Mouse (Mus musculus): ENCODE measurements around the gene Fcmr. TPM values are rescaled to one million over a fixed set of nuclear protein-coding genes. Genes with fewer than 3 reads are reported as not detected.

Fcmr gene
- polyA plus RNA-seq, 1 experiment from 2014 or later, result not detected

DNA sequence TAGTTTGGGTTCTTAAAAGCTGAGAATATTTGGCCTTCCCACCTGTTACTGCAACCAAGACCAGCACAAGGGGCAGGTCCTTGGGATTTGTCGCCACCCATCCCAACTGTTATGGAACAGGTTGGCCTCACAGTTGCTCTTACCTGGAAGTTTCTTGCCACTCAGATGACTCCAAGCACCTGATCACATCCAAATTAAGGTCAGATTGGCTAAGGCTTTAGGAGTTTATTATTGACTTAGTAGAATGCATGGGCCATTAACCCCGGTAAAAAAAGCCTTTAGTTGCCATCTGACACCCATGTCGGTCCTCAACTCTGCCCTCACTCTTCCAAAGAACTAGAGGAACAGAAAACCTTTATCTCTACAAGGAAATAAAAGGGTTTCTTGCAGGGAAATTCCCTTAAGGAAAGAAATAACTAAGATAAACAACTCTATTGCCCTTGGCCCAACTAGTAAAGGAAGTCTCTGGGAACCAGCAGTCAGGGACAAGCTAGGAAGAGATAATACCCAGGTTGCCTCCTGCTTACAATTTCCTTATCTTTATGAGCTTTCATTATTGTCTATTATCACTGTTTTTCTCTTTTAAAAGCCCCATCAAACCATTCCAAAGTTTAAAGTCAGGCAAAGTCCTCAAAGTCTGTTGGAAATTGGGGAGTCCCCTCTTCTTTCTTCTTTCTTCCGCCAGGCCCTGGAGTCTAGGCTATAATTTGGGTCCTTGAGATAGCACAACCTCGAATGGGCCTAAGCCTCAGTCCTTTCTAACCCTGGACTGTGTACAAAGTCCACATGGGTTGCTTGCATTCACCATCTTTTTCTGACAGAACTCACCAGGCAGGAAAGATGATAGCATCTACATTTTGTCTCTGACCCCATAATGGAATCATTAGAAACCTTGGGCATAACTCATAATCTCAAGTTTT lies 33.0 kb upstream of the Fcmr start:
- H3K27ac ChIP-seq (ENCODE audit: low read length), result no peak overlapping the region
- WGBS, result 84% methylated on average over 5 of the region's 5 CpGs
- no peak overlapping the region for H3K9ac ChIP-seq (replicated peaks; ENCODE audit: low read depth, low read length)
- no peaks in the 10 kb centered on the region for H3K9me3 ChIP-seq (ENCODE audit: control insufficient read depth, low read length)
- H3K36me3 ChIP-seq (ENCODE audit: control insufficient read depth, insufficient read depth), result no peaks in the 10 kb centered on the region
- H3K27me3 ChIP-seq (replicated peaks; ENCODE audit: control insufficient read depth, insufficient read depth, low read length), result no peaks in the 10 kb centered on the region
- no peak overlapping the region for H3K4me2 ChIP-seq (ENCODE audit: low read length)
- H3K4me1 ChIP-seq (replicated peaks; ENCODE audit: control insufficient read depth, insufficient read depth, low read length), result no peaks in the 10 kb centered on the region
- ATAC-seq, result no peak
- no peak overlapping the region for H3K4me3 ChIP-seq (replicated peaks; ENCODE audit: low read length)

- Histone ChIP-seq H3K4me1 (replicated peaks; ENCODE audit: control insufficient read depth, insufficient read depth, low read length) (no peaks in the 10 kb centered on the region), H3K36me3 (ENCODE audit: control insufficient read depth, insufficient read depth) (no peaks in the 10 kb centered on the region), H3K27me3 (replicated peaks; ENCODE audit: control insufficient read depth, insufficient read depth, low read length) (no peaks in the 10 kb centered on the region), H3K9ac (replicated peaks; ENCODE audit: low read depth, low read length) (no peak overlapping the region), H3K4me3 (replicated peaks; ENCODE audit: low read length) (no peak overlapping the region), H3K4me2 (ENCODE audit: low read length) (no peak overlapping the region), H3K9me3 (ENCODE audit: control insufficient read depth, low read length) (no peaks in the 10 kb centered on the region), H3K27ac (ENCODE audit: low read length) (no peak overlapping the region)
- 76% methylated on average over 6 of the region's 6 CpGs for WGBS
- ATAC-seq, result peak; percentile 73
Observed at GRCm38 (mm10) chr1:130835161-130835936, 30.1 kb upstream of the Fcmr start.

DNA sequence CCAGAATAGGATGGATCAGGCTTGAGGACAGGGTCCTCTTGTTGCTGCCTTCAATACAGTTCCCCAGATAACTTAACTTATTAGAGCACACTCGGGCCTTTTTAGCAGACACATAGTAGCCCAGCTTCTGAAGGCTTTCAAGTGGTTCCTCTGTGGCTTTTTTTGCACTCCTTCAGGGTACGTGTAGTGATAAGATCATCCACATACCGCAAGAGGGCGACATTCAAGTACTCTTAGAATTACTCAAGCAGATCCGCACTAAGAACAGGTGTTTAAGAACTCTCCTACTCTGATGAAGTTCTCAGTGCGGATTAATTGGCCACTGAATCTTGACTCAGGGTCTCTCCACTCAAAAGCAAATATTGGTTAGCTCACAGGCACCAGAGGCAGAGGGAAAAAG lies 27.2 kb upstream of the Fcmr start:
- WGBS, result 65% methylated on average over 6 of the region's 6 CpGs
- no peaks in the 10 kb centered on the region for H3K27me3 ChIP-seq (replicated peaks; ENCODE audit: control insufficient read depth, insufficient read depth, low read length)
- H3K4me1 ChIP-seq (replicated peaks; ENCODE audit: control insufficient read depth, insufficient read depth, low read length), result no peaks in the 10 kb centered on the region
- no peak overlapping the region for H3K4me3 ChIP-seq (replicated peaks; ENCODE audit: low read length)
- no peak for ATAC-seq
- no peak overlapping the region for H3K4me2 ChIP-seq (ENCODE audit: low read length)
- H3K36me3 ChIP-seq (ENCODE audit: control insufficient read depth, insufficient read depth), result no peaks in the 10 kb centered on the region
- H3K27ac ChIP-seq (ENCODE audit: low read length), result no peak overlapping the region
- no peaks in the 10 kb centered on the region for H3K9me3 ChIP-seq (ENCODE audit: control insufficient read depth, low read length)
- H3K9ac ChIP-seq (replicated peaks; ENCODE audit: low read depth, low read length), result no peak overlapping the region

DNA sequence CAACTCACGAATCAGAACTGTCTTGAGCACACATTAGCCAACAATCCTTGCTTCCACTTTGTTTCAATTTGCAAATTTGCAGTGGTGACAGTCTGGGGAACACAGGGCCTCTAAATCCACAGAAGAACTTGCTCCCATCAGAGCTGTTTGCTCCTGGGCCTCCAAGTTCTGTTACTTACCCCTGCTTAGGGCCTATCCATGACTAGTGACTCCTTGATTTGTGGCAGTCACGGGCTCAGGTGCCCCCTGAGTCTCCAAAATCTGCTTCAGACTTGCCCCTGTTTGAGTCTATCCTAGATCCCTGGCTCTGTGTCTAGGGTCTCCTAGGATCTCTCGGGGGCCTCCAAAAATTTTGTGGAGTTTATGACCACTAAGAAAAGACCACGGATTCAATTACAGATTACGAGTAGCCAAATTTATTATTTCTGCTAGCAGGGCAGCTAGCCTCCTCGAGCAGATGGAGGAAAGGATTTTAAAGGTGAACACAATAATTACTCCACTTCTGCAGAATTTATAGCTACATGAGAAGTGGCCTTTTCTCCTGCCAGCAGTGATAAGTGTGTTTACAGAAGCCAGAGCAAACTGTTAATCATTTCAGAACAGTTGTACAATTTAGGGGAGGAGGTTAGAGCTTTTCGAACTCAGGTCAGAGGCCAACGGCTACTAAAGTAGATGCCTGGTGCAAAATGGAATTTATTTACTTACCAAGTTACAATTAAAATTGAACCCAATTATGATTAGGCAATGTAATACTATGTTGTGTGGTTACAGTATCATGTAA lies 24.7 kb upstream of the Fcmr start:
- H3K9me3 ChIP-seq (ENCODE audit: control insufficient read depth, low read length), result no peaks in the 10 kb centered on the region
- WGBS, result 87% methylated on average over 8 of the region's 8 CpGs
- ATAC-seq, result no peak
- no peak overlapping the region for H3K27ac ChIP-seq (ENCODE audit: low read length)
- no peaks in the 10 kb centered on the region for H3K4me1 ChIP-seq (replicated peaks; ENCODE audit: control insufficient read depth, insufficient read depth, low read length)
- H3K27me3 ChIP-seq (replicated peaks; ENCODE audit: control insufficient read depth, insufficient read depth, low read length), result no peaks in the 10 kb centered on the region
- H3K36me3 ChIP-seq (ENCODE audit: control insufficient read depth, insufficient read depth), result no peaks in the 10 kb centered on the region
- H3K9ac ChIP-seq (replicated peaks; ENCODE audit: low read depth, low read length), result no peak overlapping the region
- no peak overlapping the region for H3K4me2 ChIP-seq (ENCODE audit: low read length)
- no peak overlapping the region for H3K4me3 ChIP-seq (replicated peaks; ENCODE audit: low read length)

DNA sequence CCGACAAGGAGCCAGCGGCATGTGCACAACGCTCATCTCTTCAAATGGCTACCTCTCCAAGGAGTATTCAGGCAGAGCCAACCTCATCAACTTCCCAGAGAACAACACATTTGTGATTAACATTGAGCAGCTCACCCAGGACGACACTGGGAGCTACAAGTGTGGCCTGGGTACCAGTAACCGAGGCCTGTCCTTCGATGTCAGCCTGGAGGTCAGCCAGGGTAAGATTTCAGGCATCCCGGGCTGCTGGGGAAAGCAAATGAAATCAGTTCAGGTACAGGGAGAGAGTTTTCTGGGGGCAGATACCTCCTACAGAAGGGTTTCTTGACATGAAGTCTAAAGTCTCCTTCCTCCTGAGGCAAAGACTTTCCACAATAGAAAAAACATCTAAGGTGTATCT lies 23.8 kb upstream of the Fcmr start:
- Histone ChIP-seq H3K4me1 (replicated peaks; ENCODE audit: control insufficient read depth, insufficient read depth, low read length) (no peaks in the 10 kb centered on the region), H3K9ac (replicated peaks; ENCODE audit: low read depth, low read length) (no peak overlapping the region), H3K36me3 (ENCODE audit: control insufficient read depth, insufficient read depth) (no peaks in the 10 kb centered on the region), H3K27me3 (replicated peaks; ENCODE audit: control insufficient read depth, insufficient read depth, low read length) (no peaks in the 10 kb centered on the region), H3K4me3 (replicated peaks; ENCODE audit: low read length) (no peak overlapping the region), H3K4me2 (ENCODE audit: low read length) (no peak overlapping the region), H3K27ac (ENCODE audit: low read length) (no peak overlapping the region), H3K9me3 (ENCODE audit: control insufficient read depth, low read length) (no peaks in the 10 kb centered on the region)
- WGBS, result 93% methylated on average over 7 of the region's 7 CpGs
- no peak for ATAC-seq

DNA sequence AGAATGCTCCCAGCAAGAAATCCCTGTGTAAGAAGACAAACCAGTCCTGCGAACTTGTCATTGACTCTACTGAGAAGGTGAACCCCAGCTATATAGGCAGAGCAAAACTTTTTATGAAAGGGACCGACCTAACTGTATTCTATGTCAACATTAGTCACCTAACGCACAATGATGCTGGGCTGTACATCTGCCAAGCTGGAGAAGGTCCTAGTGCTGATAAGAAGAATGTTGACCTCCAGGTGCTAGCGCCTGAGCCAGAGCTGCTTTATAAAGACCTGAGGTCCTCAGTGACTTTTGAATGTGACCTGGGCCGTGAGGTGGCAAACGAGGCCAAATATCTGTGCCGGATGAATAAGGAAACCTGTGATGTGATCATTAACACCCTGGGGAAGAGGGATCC lies 21.0 kb upstream of the Fcmr start:
- Histone ChIP-seq H3K4me1 (replicated peaks; ENCODE audit: control insufficient read depth, insufficient read depth, low read length) (no peaks in the 10 kb centered on the region), H3K4me2 (ENCODE audit: low read length) (no peak overlapping the region), H3K4me3 (replicated peaks; ENCODE audit: low read length) (no peak overlapping the region), H3K27ac (ENCODE audit: low read length) (no peak overlapping the region), H3K9ac (replicated peaks; ENCODE audit: low read depth, low read length) (no peak overlapping the region), H3K9me3 (ENCODE audit: control insufficient read depth, low read length) (no peaks in the 10 kb centered on the region), H3K36me3 (ENCODE audit: control insufficient read depth, insufficient read depth) (no peaks in the 10 kb centered on the region), H3K27me3 (replicated peaks; ENCODE audit: control insufficient read depth, insufficient read depth, low read length) (no peaks in the 10 kb centered on the region)
- ATAC-seq, result no peak
- 94% methylated on average over 7 of the region's 7 CpGs for WGBS

GRCm38 (mm10) chr1:130849530-130850214 lies 15.8 kb upstream of the Fcmr start:
- Histone ChIP-seq H3K27ac (ENCODE audit: low read length) (no peak overlapping the region), H3K27me3 (replicated peaks; ENCODE audit: control insufficient read depth, insufficient read depth, low read length) (no peaks in the 10 kb centered on the region), H3K9me3 (ENCODE audit: control insufficient read depth, low read length) (no peaks in the 10 kb centered on the region), H3K36me3 (ENCODE audit: control insufficient read depth, insufficient read depth) (no peaks in the 10 kb centered on the region), H3K4me1 (replicated peaks; ENCODE audit: control insufficient read depth, insufficient read depth, low read length) (no peaks in the 10 kb centered on the region), H3K4me2 (ENCODE audit: low read length) (no peak overlapping the region), H3K9ac (replicated peaks; ENCODE audit: low read depth, low read length) (no peak overlapping the region), H3K4me3 (replicated peaks; ENCODE audit: low read length) (no peak overlapping the region)
- no peak for ATAC-seq
- 94% methylated on average over 10 of the region's 10 CpGs for WGBS

DNA sequence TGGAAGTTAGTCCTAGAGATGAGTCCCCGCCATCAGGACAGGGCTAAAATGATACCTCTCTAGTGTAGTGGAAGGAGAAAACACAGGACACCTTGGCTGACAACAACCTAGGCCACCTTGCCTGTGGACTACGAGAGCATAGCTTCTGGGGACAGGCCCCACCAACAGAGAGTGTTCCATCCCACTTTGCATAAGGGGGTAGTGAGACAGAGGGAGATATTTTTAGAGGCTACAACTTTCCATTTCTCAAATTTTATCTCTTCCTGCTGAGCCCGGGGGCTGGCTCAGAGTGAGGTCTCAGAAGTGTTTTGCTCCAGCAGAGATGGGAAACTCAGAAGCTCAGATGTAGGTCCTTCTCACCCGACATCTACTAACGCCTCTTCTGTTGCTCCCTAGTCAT lies 15.1 kb upstream of the Fcmr start:
- Histone ChIP-seq H3K9me3 (ENCODE audit: control insufficient read depth, low read length) (no peaks in the 10 kb centered on the region), H3K27ac (ENCODE audit: low read length) (no peak overlapping the region), H3K27me3 (replicated peaks; ENCODE audit: control insufficient read depth, insufficient read depth, low read length) (no peaks in the 10 kb centered on the region), H3K4me1 (replicated peaks; ENCODE audit: control insufficient read depth, insufficient read depth, low read length) (no peaks in the 10 kb centered on the region), H3K36me3 (ENCODE audit: control insufficient read depth, insufficient read depth) (no peaks in the 10 kb centered on the region), H3K9ac (replicated peaks; ENCODE audit: low read depth, low read length) (no peak overlapping the region), H3K4me2 (ENCODE audit: low read length) (no peak overlapping the region), H3K4me3 (replicated peaks; ENCODE audit: low read length) (no peak overlapping the region)
- 91% methylated on average over 5 of the region's 5 CpGs for WGBS
- ATAC-seq, result no peak

Data from forebrain, embryonic 16.5 days (tissue).